Mouse (Mus musculus) CD4-positive, CD25-positive, alpha-beta regulatory T cell, adult 4 months (primary cell): ENCODE results near the gene Gba. TPM values are rescaled to one million over a fixed set of nuclear protein-coding genes. Genes with fewer than 3 reads are reported as not detected.

Experiments used
- ATAC-seq: one replicate; pipeline ENCODE4 v1.8.0; 2017
- polyA plus RNA-seq, 2 experiments: library from polyadenylated mRNA; unstranded; fragments of 100-300 nt; shearing (Covaris generic); gene quantifications; one replicate each; pipeline ENCODE4 v1.2.1; 2017

Gene Gba
- polyA plus RNA-seq, 2 experiments from 2014 or later = 81.2 to 128 TPM

- peak; percentile 72 for ATAC-seq
Observed at GRCm38 (mm10) chr3:89183058-89183958, 19.4 kb upstream of the Gba start, which contains the start of gene Fam189b. Gene Fam189b, plus strand, starts transcription at chr3:89183143.

- ATAC-seq = no peak
Observed at GRCm38 (mm10) chr3:89183959-89184315, 18.8 kb upstream of the Gba start.

GRCm38 (mm10) chr3:89187197-89187596 lies 15.5 kb upstream of the Gba start:
- ATAC-seq = no peak

GRCm38 (mm10) chr3:89187690-89188477 lies 14.8 kb upstream of the Gba start:
- ATAC-seq = peak; percentile 55

- peak; percentile 46 for ATAC-seq
Observed at GRCm38 (mm10) chr3:89188478-89188875, 14.3 kb upstream of the Gba start.

- peak; percentile 64 for ATAC-seq
Observed at GRCm38 (mm10) chr3:89190436-89190835, 12.3 kb upstream of the Gba start.

GRCm38 (mm10) chr3:89193351-89193750 lies 9.4 kb upstream of the Gba start:
- ATAC-seq = no peak

GRCm38 (mm10) chr3:89193853-89194252 lies 8.9 kb upstream of the Gba start:
- peak; percentile 50 for ATAC-seq

GRCm38 (mm10) chr3:89195979-89196877 lies 6.5 kb upstream of the Gba start:
- ATAC-seq = peak; percentile 94

- no peak for ATAC-seq
Observed at GRCm38 (mm10) chr3:89199839-89200238, 2.9 kb upstream of the Gba start.

- peak; percentile 11 for ATAC-seq
Observed at GRCm38 (mm10) chr3:89203142-89203514, 400 bp downstream of the Gba start.

GRCm38 (mm10) chr3:89206079-89206478 lies 3.4 kb downstream of the Gba start:
- ATAC-seq = no peak

GRCm38 (mm10) chr3:89206695-89207094 lies 4.0 kb downstream of the Gba start:
- ATAC-seq = no peak

GRCm38 (mm10) chr3:89208075-89208657 lies 5.4 kb downstream of the Gba start:
- ATAC-seq = no peak

- no peak for ATAC-seq
Observed at GRCm38 (mm10) chr3:89208736-89209135, 6.0 kb downstream of the Gba start.

GRCm38 (mm10) chr3:89209731-89210130 lies 7.0 kb downstream of the Gba start:
- ATAC-seq = no peak

GRCm38 (mm10) chr3:89210162-89210561 lies 7.4 kb downstream of the Gba start:
- no peak for ATAC-seq

- ATAC-seq = no peak
Observed at GRCm38 (mm10) chr3:89210731-89211130, 8.0 kb downstream of the Gba start.

- ATAC-seq = peak; percentile 85
Observed at GRCm38 (mm10) chr3:89213803-89214530, 11.2 kb downstream of the Gba start.

- ATAC-seq = peak; percentile 56
Observed at GRCm38 (mm10) chr3:89214681-89215411, 12.1 kb downstream of the Gba start, which contains the start of gene Thbs3. Gene Thbs3, plus strand, starts transcription at chr3:89215180.

GRCm38 (mm10) chr3:89215853-89216252 lies 13.1 kb downstream of the Gba start:
- ATAC-seq = peak; percentile 35
